Mouse (Mus musculus): ENCODE results near the gene Adh5.

Adh5 gene

GRCm38 (mm10) chr3:138442612-138443464 lies at the start of gene Adh5:
Gene Adh5, plus strand, starts transcription at chr3:138443093.
- peak; percentile 93 to 94 for DNase-seq

GRCm38 (mm10) chr3:138404872-138405271 lies 38.0 kb upstream of the Adh5 start:
- no peak for DNase-seq

- peak; percentile 66 to 74 for DNase-seq
Measured at GRCm38 (mm10) chr3:138405341-138405740, 37.6 kb upstream of the Adh5 start.

DNA sequence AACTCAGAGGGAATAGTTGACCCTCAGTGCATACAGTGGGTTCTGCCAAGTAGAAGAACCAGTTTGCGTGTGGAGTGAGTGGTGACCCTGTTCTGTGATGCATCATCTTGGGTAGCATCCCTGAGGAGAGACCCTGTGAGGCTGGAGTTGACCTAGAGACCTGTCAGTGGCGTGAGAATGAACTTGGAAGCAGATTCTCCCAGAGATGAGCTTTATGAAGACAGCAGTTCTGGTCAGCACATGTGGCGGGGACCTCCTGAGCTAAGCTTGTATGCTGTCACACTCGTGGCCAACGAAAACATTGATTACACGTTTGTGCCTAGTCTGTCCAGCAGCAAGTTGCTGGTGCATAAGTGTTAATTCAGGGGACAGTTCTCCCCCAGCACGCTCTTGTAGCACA lies 37.1 kb upstream of the Adh5 start:
- DNase-seq: no peak

- DNase-seq: no peak
Measured at GRCm38 (mm10) chr3:138407920-138408319, 35.0 kb upstream of the Adh5 start.

GRCm38 (mm10) chr3:138409585-138409984 lies 33.3 kb upstream of the Adh5 start:
- no peak for DNase-seq

DNA sequence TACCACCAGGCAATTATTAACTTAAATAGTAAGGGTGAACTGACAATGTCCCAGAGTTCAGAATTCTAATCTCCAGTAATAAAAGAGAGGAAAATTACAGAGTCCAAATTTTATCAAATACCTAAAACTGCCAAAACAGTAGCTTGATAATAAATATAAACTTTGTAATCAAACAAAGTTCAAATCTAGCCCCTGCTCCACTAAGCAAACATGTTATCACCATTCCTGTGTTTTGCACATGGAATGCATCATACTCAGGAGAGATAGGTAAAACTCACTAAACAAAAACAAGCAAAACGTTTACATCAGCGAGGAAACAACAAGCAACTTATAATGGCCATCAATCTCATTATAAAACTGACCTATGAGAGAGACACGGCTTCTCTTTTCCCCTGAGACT lies 32.7 kb upstream of the Adh5 start:
- no peak for DNase-seq

- no peak for DNase-seq
Measured at GRCm38 (mm10) chr3:138415121-138415690, 27.7 kb upstream of the Adh5 start, which contains the start of gene Adh4. Gene Adh4, plus strand, starts transcription at chr3:138415466.

DNA sequence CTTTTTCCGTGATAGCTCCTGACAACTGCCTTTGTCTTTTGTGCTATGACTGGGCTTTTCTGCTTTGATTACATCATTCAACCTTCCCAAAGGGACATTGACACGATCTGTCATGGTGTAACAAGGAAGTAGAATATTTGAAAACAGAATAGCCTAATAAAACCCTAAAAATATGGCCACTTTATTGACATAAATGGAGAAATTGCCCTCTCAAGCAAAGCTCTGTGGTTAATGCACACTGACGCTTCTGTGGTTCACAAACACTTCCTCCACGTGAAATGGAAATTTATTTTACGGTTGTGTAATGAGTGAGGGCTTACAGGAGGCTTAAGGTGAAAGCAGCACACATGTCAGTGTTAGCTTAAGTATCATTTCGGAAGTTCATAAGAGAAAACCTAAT lies 23.5 kb upstream of the Adh5 start:
- DNase-seq: no peak

DNA sequence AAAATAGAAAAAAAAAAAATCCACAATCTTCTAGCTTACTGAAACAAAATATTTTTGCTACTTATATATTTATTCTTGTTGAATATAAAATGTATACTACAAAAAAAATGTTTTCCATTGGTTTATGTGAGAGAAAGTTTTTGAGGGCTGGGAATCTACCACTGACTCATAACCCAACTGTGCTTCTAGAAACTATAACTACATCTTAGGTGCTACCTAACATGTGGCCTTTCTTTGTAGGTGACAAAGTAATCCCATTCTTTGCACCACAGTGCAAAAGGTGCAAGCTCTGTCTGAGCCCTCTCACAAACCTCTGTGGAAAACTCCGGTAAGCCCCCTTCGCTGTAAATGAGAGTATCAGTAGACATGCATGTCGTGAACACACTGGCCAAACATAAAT lies 22.5 kb upstream of the Adh5 start:
- DNase-seq: no peak

GRCm38 (mm10) chr3:138423664-138424063 lies 19.2 kb upstream of the Adh5 start:
- DNase-seq: no peak

- DNase-seq: no peak
Measured at GRCm38 (mm10) chr3:138424247-138424646, 18.6 kb upstream of the Adh5 start.

GRCm38 (mm10) chr3:138430360-138430976 lies 12.4 kb upstream of the Adh5 start:
- DNase-seq: no peak

GRCm38 (mm10) chr3:138431835-138432234 lies 11.1 kb upstream of the Adh5 start:
- peak; percentile 33 to 57 for DNase-seq

DNA sequence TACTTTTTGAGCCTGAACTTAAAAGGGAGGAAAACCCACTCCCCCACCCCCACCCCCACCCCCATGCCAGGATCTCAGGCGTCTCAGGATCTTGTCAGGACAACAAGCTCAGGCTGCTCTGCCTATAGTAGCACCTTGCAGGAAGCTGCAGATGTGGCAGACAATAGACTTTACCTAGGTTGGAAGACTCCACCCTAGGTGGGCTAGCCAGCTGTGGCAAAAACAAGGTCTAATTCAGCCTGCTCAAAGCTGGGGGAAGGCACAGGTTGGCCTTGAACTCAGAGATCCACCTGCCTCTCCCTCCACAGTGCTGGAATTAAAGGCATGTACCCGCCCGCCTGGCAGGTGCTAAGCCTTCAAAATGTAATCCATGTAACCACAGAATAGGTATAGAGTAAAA lies 4.2 kb upstream of the Adh5 start:
- DNase-seq: no peak

GRCm38 (mm10) chr3:138442203-138442602 lies 690 bp upstream of the Adh5 start:
- no peak for DNase-seq

DNA sequence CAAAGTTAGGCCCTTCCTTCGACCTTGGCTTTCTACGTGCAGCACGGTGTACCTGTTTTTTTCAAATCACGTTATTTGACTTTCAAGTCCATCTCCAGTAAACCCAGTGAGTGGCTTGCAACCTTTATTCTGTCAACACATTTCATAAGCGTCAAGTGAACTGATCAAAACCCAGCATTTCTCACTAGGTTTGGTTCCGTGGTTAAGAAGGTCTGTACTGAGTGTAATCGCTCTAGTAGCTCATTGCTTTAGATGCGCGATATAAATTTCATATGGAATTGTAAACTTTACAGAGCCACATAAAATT lies 525 bp downstream of the Adh5 start:
- no peak for DNase-seq

GRCm38 (mm10) chr3:138448077-138448860 lies 5.4 kb downstream of the Adh5 start:
- DNase-seq: no peak

GRCm38 (mm10) chr3:138452169-138452568 lies 9.3 kb downstream of the Adh5 start:
- DNase-seq: no peak

DNA sequence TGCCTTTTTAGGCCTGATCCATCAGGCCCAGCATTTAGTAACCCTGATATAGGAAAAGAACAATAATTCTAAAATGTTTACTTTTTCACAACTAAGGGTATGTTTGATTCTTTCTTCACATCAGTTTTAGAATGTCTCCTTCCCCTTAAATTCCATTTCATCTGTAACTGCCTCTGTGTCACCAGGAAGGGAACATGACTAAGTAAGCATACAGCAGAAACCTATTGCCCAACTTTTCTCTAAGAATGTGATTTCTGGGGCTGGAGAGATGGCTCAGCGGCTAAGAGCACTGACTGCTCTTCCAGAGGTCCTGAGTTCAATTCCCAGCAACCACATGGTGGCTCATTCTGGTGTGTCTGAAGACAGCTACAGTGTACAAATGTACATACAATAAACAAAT lies 11.3 kb downstream of the Adh5 start:
- no peak for DNase-seq

GRCm38 (mm10) chr3:138454711-138455435 lies 12.0 kb downstream of the Adh5 start:
- no peak for DNase-seq

- DNase-seq: no peak
Measured at GRCm38 (mm10) chr3:138458441-138458840, 15.5 kb downstream of the Adh5 start.

- peak; percentile 68 to 76 for DNase-seq
Measured at GRCm38 (mm10) chr3:138460260-138460659, 17.4 kb downstream of the Adh5 start.
